Mouse (Mus musculus): ENCODE measurements at regions not wholly inside any gene's neighbourhood (a gene's known extent, or its start where the extent isn't known, plus 50 kb on each side); places are given as distances from the start of the nearest gene placed in this dataset.

- TF ChIP-seq CTCF (IDR thresholded peaks at IDR 0.05; ENCODE audit: borderline replicate concordance, extremely low read depth, insufficient read depth, insufficient read length): no peak
- no peak for TF ChIP-seq POLR2A (IDR thresholded peaks at IDR 0.05; ENCODE audit: borderline replicate concordance, extremely low read depth, insufficient read depth, insufficient read length, poor library complexity, severe bottlenecking)
Measured at GRCm38 (mm10) chr1:81539591-81540311, 463.0 kb downstream of the Nyap2 start.
